Mouse (Mus musculus): ENCODE measurements around the gene Alox5ap.

Alox5ap gene

GRCm38 (mm10) chr5:149264405-149264804, at the start of gene Alox5ap:
Gene Alox5ap (plus strand): TSS chr5:149264767.
- no peak for DNase-seq (ENCODE audit: low read depth)

GRCm38 (mm10) chr5:149215540-149215939, 49.0 kb upstream of the Alox5ap start:
- no peak for DNase-seq (ENCODE audit: low read depth)

GRCm38 (mm10) chr5:149217524-149218357, 46.8 kb upstream of the Alox5ap start:
- DNase-seq (ENCODE audit: low read depth), result no peak

- no peak for DNase-seq (ENCODE audit: low read depth)
Observed at GRCm38 (mm10) chr5:149219493-149219892, 45.1 kb upstream of the Alox5ap start.

- no peak for DNase-seq (ENCODE audit: low read depth)
Observed at GRCm38 (mm10) chr5:149221355-149221754, 43.2 kb upstream of the Alox5ap start.

GRCm38 (mm10) chr5:149224666-149225065, 39.9 kb upstream of the Alox5ap start:
- DNase-seq (ENCODE audit: low read depth), result no peak

GRCm38 (mm10) chr5:149228700-149229618, 35.6 kb upstream of the Alox5ap start:
- DNase-seq (ENCODE audit: low read depth), result peak; percentile 94

GRCm38 (mm10) chr5:149229619-149230339, 34.8 kb upstream of the Alox5ap start:
- DNase-seq (ENCODE audit: low read depth), result no peak

- DNase-seq (ENCODE audit: low read depth), result peak; percentile 57
Observed at GRCm38 (mm10) chr5:149235002-149235401, 29.6 kb upstream of the Alox5ap start.

- no peak for DNase-seq (ENCODE audit: low read depth)
Observed at GRCm38 (mm10) chr5:149237221-149237950, 27.2 kb upstream of the Alox5ap start.

GRCm38 (mm10) chr5:149242467-149242866, 22.1 kb upstream of the Alox5ap start:
- no peak for DNase-seq (ENCODE audit: low read depth)

- no peak for DNase-seq (ENCODE audit: low read depth)
Observed at GRCm38 (mm10) chr5:149243053-149243452, 21.5 kb upstream of the Alox5ap start.

- no peak for DNase-seq (ENCODE audit: low read depth)
Observed at GRCm38 (mm10) chr5:149245391-149245964, 19.1 kb upstream of the Alox5ap start.

GRCm38 (mm10) chr5:149245965-149246470, 18.5 kb upstream of the Alox5ap start:
- peak; percentile 85 for DNase-seq (ENCODE audit: low read depth)

GRCm38 (mm10) chr5:149247047-149247904, 17.3 kb upstream of the Alox5ap start:
- DNase-seq (ENCODE audit: low read depth), result no peak

GRCm38 (mm10) chr5:149252303-149252702, 12.3 kb upstream of the Alox5ap start:
- no peak for DNase-seq (ENCODE audit: low read depth)

- no peak for DNase-seq (ENCODE audit: low read depth)
Observed at GRCm38 (mm10) chr5:149253491-149253890, 11.1 kb upstream of the Alox5ap start.

- no peak for DNase-seq (ENCODE audit: low read depth)
Observed at GRCm38 (mm10) chr5:149255522-149255921, 9.0 kb upstream of the Alox5ap start.

GRCm38 (mm10) chr5:149257518-149258281, 6.9 kb upstream of the Alox5ap start:
- no peak for DNase-seq (ENCODE audit: low read depth)
